Mouse (Mus musculus) spleen, embryonic (tissue): ENCODE measurements around the gene Grcc10.

Experiments
- CTCF ChIA-PET: fragments of 350-600 bp; sonication (Branson Sonifier 250); formaldehyde crosslinking; loops from one replicate; lab custom pipeline; 2022; lab: Charles Lee

Grcc10 gene

DNA sequence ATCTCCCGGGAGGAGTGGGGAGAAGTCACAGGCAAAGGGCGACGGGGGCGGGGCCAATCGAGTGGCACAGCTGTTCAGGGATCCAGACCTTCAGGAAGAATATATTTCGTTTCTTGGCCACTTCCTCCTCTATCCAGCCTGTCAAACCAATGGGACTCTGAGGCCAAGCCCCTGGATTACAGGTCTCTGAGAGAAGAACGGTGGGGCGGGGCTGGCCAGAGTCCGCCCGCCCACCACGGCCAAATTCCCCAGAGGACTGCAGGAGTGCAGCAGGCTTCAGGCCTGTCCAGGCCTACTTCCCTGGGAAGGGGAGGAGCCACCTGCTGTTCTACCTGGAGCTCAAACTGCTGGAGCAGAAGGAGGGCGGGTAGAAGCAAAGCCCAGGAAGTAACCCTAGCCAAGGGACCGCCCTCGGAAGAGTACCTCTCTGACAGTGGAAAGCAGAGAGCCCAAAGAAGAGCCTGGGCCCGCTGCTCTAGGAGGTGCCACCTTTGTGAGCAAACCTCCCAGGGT is 2.6 kb downstream of the Grcc10 start, which contains the start of gene Ptpn6:
Gene Ptpn6, minus strand, starts transcription at position 204 of the 513 bp plus-strand sequence.
- CTCF ChIA-PET, result interaction anchor here (0.5 to 1.0 kb wide), 2 partner anchors 10 to 169 kb away, joined by 3 to 4 read pairs; no protein-coding TSS in a partner anchor

DNA sequence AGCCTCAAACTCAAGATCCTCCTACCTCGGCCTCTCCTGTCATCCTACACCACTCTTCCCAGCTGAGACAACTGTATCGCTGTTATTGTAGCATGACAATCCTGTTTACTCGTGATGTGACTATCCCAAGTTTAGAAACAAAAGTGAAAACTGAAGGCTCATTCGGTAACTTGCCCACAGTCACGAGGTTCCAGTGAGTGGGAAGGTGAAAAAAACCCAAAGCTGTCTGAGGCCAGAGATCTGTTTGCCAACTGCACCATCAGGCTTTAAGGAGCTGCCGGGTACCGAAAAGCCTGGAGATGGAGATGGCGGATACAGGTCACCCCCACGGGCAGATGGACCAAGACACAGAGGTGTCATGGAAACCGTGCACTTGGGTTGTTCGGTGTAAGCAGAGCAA is 4.1 kb downstream of the Grcc10 start:
- CTCF ChIA-PET, result no interaction called here

DNA sequence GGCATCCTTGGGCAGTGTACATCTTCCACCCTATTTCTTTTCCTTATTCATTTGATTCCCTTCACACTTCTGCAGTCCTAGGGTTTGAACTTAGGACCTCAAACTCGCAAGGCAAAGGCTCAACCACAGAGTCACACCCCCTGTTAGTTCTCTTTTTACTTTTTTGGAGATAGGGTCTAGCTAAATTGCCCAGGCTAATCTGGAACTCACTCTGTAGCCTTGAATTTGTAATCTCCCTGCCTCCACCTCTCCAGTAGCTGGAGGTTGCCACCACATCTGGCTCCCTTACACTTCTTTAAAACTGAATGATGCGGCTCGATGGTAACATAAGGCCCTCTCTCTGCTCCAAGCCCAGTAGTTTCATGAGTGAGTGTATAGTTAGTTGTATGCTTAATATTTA is 6.8 kb downstream of the Grcc10 start:
- CTCF ChIA-PET, result no interaction called here

DNA sequence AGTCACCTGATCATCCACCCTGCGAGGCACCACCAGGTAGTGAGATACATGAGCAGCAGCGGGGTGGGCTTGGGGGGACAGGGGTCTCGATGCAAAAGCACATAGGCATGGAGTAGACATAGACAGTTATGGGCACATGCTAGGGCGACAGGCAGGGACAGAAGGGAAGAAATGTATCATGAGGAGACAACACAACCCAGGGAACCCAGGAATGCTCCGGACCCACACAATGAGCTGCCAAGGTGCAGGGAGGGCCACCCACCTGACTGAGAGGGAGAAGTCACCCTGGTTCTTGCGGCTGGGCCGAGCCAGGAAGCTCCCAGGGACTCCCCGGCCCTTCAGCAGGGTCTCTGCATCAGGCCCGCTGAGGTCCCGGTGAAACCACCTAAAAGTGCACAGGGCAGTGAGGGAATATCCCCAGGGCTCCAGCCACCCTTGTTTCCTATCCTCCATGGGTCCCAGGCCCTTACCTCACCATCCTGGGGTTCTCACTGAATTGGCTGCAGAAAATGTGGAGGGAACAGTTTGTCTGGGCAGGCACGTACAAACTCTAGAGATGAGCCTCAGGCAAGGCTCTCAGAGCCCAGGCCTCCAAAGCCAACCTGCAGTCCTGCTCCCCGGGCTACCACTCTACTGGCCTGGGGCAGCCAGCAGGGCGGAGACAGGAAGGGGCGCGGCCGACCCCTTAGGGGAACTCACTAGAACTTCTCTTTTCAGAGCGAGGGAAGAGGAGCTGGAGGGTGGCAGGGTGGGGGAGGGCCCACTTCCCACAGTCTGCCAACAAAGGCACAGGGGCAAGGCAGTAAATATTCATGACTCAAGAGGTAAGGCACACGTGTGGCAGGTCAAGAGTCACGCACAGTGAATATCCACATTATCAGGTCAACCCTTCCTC is 8.5 kb downstream of the Grcc10 start:
- CTCF ChIA-PET, result interaction anchor here (1.4 kb wide), 1 partner anchor 16 kb away, joined by 3 read pairs; no protein-coding TSS in a partner anchor

DNA sequence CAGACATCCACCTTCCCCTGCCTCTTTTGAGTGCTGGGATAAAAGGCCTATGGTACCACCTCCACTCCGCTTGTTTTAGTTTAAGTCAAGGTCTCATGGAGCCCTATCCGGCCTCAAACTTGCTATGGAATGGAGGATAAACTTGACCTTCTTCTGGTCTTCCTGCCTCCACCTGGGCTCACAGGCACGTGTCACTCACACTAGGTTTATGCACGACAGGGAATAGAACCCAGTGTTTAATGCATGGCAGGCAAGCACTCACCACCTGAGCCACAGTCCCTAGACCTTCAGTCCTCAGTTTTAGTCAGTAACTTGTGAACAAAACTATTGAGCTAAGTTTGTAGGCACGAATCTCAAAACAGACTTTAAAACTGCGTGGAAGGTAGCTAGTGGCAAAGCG is 10.1 kb downstream of the Grcc10 start:
- CTCF ChIA-PET, result interaction anchor here (1.1 kb wide), 1 partner anchor 14 kb away, joined by 6 read pairs; no protein-coding TSS in a partner anchor

DNA sequence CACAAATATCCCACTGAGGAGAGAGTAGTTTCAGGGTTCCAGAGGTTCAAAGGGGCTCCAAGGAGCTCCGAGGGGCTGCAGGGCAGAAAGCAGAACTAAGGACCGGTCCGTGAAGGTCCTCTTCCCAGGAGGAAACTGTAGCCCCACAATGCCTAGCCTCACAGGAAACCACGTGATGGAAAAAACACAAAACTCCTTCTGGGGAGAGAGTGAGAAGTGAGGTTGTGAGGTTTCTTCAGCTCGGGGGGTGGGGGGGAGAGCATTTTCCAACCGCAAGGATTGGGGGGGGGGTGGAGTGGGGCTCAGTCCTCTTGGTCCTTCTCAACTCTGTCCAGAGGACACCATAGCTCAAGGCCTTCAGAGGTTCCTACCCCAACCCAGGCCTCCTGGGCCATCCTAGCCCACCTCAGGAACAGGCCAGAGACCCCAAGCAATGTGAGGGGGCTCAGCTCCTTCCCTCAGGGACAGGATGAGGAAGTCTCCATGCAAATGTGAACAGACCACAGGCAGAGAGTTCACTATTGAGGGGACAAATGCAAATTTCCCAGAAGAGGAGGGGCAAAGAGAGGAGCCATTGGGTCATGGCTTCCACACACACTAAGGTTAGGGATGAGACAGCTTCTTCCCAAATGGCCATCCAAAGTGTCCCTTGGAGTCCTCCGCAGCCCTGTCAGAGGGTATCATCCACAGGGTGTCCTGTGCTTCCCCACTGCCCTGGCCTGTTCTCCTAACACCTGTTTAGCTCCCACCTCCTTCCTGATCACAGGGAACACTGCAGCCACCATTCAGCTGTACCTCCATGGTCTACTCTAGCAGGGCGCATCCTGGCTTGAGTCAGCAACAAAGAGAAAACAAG is 11.1 kb downstream of the Grcc10 start:
- CTCF ChIA-PET, result interaction anchor here (0.6 to 1.8 kb wide), 4 partner anchors 11 to 79 kb away, joined by 3 to 9 read pairs (median 4); no protein-coding TSS in a partner anchor

DNA sequence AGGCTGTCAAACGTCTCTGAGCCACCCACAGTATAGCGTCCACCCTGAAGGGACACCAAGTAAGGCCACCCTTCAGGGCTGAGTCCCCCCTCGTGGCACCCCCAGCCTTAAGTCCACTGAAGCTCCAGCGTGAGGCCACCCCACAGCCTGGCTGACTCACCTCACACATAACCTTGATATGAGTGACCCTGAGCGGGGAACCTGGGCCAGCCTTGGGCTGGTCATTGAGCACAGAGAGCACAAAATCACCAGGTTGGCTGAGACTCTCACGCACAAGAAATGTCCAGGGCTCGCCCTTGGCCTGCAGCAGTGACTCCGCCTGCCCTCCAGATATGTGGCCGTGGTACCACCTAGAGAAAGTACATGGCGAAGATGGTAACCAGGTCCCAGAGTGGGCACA is 12.6 kb downstream of the Grcc10 start:
- CTCF ChIA-PET, result interaction anchor here (0.9 to 1.8 kb wide), 2 partner anchors 9 to 10 kb away, joined by 4 to 9 read pairs; partner anchors contain the start of gene Ptpn6

DNA sequence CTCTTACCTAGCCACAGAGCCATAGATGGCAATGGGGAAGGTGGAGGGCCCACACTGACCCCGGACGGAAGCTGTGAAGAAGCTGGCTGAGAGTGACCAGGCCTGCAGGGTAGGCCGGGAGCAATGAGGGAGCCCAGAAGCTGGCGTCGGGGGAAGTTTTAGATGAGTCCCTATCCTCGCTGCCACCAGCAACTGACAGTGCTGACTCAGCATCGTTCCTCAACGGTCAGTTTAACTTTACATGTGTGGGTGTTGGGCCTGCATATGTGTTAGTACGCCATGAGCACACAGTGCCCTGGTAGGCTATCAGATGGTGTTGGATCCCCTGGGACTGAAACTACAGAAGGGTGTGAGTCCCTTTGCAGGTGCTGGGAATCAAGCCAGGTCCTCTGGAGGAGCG is 16.7 kb downstream of the Grcc10 start:
- CTCF ChIA-PET, result interaction anchor here (1.1 to 1.5 kb wide), 2 partner anchors 9 to 32 kb away, joined by 5 to 9 read pairs; partner anchors contain the start of genes Atn1 and Gm45234

DNA sequence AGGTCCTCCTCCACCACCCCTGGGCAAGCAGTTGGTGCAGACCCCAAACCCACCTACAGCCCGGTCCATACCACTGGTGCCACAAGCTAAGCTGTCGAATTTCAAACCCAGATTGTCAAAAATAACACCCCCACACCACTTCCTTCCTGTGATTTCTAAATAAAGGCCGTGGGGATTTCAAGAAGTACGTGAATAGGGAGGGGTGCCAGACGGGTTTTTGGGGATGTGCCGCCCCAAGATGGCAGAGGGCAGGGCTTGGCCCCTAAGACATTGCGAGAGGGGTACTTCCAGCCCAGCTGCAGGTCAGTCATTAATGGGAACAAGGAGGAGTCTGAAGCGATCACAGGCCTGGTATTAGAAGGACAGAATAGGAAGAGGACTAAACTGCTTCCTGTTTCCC is 17.6 kb downstream of the Grcc10 start:
- CTCF ChIA-PET, result interaction anchor here (1.5 kb wide), 1 partner anchor 8 kb away, joined by 5 read pairs; no protein-coding TSS in a partner anchor

DNA sequence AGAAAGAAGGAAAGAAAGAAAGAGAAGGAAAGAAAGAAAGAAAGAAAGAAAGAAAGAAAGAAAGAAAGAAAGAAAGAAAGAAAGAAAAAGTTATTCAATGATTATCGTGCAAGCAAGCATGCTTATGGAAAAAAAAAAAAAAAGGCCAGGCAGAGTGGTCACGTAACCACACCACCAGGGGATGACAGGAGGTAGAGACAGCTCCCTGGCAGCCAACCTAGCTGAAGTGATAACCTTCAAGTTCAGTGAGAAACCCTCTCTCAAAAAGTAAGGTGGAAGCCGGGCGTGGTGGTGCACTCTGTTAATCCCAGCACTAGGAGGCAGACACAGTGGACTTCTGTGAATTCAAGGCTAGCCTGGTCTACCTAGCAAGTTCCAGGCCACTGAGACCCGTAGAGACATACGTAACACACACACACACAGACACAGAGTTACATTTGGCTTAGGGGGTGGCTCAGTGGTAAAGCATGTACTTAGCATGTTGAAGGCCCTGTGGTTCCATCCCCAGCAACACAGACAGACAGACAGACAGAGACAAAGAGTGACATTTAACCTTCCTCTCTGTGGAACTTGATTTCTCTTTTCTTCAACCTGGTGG is 18.2 kb downstream of the Grcc10 start:
- CTCF ChIA-PET, result interaction anchor here (0.7 kb wide), 1 partner anchor 568 kb away, joined by 3 read pairs; no protein-coding TSS in a partner anchor

DNA sequence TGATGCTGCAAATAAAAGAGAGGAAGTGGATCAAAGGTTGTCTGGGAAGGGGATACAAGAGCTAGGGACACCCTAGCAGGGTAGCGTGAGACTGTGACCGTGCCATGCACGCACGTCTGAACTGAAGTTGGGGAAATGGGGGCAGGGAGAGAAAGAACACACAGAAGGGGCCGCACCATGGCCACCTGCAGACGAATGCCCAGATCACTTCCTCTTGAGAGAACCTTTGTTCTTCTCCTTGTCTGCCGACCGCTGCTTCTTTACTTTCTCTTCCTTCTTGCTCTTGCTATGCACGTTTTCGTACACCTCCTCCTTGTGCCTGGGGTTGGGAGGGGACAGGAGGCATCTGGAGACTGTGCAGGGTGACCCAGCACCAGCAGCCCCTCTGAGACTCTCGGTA is 20.3 kb downstream of the Grcc10 start:
- CTCF ChIA-PET, result no interaction called here

DNA sequence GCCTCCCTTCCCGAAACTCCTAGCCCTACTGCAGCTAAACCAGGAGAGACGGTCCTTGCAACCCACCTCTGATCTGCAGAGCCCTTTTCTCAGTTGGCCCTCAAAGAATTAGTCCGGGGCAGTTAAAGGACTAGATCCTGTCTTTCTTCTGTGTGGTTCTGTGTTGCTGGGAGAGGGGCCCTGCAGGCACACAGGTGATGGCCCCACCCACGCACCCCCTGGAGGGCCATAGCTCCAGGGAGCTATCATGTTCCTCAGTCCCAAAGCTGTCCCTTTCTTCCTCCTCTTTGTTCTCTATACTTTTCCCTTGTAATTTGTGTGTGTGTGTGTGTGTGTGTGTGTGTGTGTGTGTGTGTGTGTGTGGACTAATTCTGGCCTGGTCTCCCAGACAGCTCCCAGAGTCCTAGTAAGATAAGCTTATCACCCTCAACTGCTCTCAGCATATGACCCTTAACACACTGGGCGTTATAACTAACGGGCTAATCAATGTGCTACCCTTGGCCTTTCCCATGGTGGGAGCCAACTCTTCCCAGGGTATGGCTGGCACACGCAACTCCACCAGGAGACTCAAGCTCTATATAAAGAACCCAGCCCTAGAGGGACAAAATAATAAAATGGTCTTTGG is 21.7 kb downstream of the Grcc10 start:
- CTCF ChIA-PET, result interaction anchor here (0.9 to 1.4 kb wide), 3 partner anchors 10 to 51 kb away, joined by 3 to 9 read pairs (median 5); no protein-coding TSS in a partner anchor

DNA sequence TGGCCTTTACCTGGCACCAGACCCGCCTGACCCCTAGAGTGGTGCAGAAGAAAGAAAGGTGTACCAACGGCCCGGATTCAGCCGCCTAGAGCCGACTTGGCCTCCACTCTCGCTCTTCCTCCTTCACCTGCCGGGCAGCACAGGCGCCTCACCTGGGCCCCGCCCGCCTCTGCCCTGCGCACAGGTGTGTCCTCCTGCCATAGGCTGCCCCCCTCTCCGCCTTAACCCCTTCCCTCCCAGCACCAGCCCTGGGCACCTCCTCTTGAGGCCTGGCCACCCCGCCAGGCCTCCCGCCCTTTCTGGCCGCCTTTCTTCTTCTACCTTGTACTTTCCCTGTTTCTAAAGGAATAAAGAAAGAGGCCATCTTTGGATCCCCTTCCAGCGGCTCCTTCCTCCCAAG is 22.5 kb downstream of the Grcc10 start:
- CTCF ChIA-PET, result interaction anchor here (1.4 kb wide), 1 partner anchor 11 kb away, joined by 9 read pairs; no protein-coding TSS in a partner anchor

DNA sequence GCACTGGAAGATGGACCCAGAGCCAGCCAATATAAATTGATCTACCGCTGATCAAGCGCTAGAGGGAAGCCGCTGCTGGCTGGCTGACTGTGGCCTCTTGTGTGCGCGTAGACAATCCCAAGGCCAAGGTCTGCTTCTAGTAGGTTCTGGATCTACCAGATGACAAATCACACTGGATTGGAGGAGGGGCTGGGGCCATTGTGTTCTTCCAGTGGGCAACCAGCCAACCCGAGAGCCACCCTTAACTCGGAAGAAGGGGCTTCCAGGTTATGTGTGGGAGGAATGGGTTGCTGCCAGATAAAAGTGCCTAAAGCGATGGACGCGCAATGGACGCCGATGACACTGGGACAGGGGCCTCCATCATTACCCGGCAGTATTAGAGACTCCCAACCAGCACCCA is 23.2 kb downstream of the Grcc10 start:
- CTCF ChIA-PET, result interaction anchor here (0.7 to 3.3 kb wide), 4 partner anchors 12 to 38 kb away, joined by 3 to 22 read pairs (median 4); partner anchors contain the start of genes Atn1, Gm45234 and Grcc10

DNA sequence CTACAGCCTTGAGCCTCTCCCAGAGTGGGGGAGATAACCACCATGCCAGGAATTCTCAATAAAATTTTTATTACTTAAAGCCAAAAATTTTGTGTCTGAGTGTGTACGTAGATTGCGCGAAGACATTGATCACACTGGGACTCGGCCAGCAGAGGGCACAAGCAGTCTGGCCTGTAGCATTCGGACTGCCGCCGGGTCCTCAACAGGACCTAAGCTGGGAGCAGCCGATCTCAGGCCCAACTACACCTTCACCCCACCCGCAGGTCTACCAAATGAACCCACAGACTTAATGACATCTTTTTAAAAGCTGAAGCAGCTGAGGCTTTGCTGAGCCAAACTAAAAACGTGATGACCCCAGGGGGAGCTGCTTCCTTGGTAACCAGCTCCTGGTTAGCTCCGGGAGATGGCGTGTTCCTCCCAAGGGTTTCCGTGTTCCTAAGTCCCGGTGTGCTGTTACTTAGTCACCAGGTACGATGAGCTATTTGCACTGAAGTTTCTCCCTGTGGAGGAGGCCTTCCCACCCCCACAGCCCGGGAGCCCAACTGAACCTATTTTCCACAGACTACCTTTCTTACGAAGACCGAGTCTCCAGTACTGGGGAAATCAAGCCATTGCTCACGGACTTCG is 24.2 kb downstream of the Grcc10 start:
- CTCF ChIA-PET, result interaction anchor here (1.0 to 3.3 kb wide), 4 partner anchors 13 to 38 kb away, joined by 3 to 22 read pairs (median 6); partner anchors contain the start of gene Grcc10

DNA sequence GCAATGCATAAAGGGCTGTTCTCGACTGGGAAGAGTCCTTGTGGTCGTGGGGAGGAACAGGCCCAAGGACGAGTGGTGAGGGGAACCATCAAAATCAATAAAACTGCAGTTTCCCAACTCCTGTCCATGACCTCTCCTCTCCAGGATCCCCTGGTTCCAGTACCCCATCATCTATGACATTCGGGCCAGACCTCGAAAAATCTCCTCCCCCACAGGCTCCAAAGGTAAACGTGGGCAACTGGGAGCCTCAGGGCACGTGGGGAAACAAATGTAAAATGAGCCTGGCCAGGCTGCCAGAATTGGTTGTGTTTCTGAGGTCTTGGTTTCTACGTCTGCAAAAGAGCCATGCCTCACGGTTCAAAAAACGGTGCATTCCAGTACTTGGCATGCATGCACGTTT is 28.3 kb downstream of the Grcc10 start:
- CTCF ChIA-PET, result no interaction called here

DNA sequence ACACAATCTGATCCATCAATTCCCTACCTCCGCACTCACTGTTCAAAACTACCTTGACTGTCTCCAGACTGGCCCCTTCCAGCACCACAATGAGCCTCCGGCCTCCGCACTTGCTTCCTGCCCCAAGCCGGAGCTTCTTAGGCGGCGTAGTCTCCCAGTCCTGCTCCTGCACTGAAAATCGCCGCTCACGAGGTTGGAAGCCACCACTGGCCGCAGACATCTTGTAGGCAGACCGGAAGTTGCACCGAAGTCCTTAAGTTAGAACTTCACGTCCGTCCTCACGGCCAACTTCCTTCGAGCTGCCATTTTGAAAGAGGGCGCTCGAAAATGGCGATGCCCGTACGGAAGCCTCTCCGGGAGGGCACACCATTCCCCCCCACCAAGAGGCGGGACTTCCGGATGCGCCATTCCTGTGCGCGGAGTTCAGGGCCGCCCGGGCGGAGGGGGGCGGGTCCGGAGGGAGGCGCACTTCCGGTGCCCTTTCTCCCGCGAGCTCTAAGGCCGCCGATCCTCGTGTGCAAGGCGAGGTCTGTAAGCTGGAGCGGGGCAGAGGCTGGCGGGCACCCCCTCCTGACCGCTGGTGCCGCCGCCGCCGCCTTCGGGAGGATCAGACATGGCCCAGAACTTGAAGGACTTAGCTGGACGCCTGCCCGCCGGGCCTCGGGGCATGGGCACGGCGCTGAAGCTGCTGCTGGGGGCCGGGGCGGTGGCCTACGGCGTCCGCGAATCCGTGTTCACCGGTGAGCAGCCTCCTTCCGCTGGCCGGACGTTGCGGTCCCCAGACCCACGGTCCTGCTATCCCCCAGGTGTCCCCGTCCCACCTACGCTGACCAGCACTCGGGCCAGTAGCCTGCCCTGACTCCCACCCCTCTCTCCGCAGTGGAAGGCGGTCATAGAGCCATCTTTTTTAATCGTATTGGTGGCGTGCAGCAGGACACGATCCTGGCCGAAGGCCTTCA is 29.1 kb downstream of the Grcc10 start, which contains the start of the genes Emg1 and Phb2:
Gene Emg1, minus strand, starts transcription at position 355 of the 959 bp plus-strand sequence.
Gene Phb2, plus strand, starts transcription at position 513 of the 959 bp plus-strand sequence.
- CTCF ChIA-PET, result interaction anchor here (1.3 kb wide), 1 partner anchor 33 kb away, joined by 3 read pairs; no protein-coding TSS in a partner anchor
